Mouse (Mus musculus): ENCODE results near the gene Cacna1g. TPM values are rescaled to one million over a fixed set of nuclear protein-coding genes. Genes with fewer than 3 reads are reported as not detected.

The Cacna1g gene
- polyA plus RNA-seq, 1 experiment = not detected

DNA sequence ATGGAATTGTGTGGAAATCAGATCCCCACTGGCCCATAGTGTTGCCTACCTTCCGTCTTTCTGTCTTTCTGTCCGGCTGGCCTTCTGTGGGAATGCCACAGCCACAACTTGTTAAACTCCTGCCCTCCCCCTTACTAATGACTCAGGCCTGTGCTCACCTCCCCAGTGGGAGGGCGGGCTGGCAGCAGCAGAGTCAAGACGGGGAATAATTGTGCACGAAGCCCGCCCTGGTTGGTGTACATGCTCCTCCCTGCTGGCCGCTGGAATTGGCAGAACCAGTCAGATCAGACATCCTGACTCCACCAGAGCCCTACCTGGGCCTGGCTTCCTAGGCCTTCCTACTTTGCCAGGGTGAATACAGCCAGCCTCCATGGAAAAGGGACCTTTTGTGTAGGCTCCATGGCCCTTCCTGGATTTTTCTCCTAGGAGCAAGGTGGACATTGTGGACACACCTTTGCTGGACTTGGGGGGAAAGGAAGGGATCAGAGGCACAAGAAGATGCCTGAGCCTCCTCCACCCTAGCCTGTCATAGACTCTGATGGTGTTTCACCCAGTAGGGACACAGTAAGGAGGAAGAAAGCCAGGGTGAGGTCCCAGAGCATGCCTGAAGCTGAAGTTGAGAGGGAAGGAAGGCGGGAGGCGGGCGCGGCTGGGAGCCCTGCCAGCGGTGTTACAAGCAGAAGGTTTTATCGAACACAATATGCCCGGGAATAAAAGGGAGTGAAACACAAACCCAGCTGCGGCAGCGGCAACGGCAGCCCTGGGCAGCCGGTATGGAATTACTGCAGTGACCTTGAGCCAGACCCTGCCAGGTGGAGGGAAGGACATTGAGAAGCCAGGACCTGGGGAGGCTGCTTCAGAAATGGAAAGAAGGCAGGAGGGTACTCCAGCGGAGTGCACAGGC, 24.3 kb upstream of the Cacna1g start:
- TF ChIP-seq POLR2A (IDR thresholded peaks at IDR 0.05; ENCODE audit: insufficient read depth, low read depth, low read length) (no peak), CTCF (IDR thresholded peaks at IDR 0.05; ENCODE audit: insufficient read depth, low read depth, low read length) (no peak)
- WGBS = 19% methylated on average over 19 of the region's 19 CpGs

DNA sequence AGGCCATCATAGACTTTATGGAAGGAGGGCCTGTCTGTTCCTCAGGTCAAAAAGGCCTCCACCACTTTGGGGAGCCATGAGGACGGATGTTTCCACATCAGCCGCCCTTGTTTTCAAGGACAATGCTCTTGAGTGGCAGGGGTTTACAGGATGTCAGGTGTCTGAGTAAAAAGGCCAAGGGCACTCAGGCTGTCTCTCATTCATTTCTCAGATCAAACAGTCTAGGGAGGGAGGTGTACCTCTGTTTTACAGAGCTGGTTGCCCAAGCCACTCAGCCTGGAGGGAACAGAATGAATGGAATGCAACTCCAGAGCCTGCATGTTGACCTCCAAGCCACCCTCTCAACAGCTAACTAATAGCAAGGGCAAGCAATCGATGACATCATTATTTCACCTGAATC, 21.4 kb upstream of the Cacna1g start:
- no peak for TF ChIP-seq CTCF (IDR thresholded peaks at IDR 0.05; ENCODE audit: insufficient read depth, low read depth, low read length)
- no peak for TF ChIP-seq POLR2A (IDR thresholded peaks at IDR 0.05; ENCODE audit: insufficient read depth, low read depth, low read length)
- Histone ChIP-seq H3K4me3 (ENCODE audit: insufficient read depth, low read depth, low read length) (no peak overlapping the region), H3K4me1 (ENCODE audit: control insufficient read depth, insufficient read depth, low read length) (peaks cover 34% of the 10 kb centered on the region), H3K27ac (ENCODE audit: insufficient read depth, low read depth, low read length) (no peak overlapping the region)
- 91% methylated on average over 3 of the region's 3 CpGs for WGBS

More for the DNA sequence above, 24.3 kb upstream of the Cacna1g start:
- Histone ChIP-seq H3K27ac (ENCODE audit: insufficient read depth, low read depth, low read length) (peak overlapping the region; percentile 23; the same call in 1 of the 2 replicates), H3K4me1 (ENCODE audit: control insufficient read depth, insufficient read depth, low read length) (peaks cover 25% of the 10 kb centered on the region), H3K4me3 (ENCODE audit: insufficient read depth, low read depth, low read length) (peak overlapping the region; percentile 6; the same call in 1 of the 2 replicates)

DNA sequence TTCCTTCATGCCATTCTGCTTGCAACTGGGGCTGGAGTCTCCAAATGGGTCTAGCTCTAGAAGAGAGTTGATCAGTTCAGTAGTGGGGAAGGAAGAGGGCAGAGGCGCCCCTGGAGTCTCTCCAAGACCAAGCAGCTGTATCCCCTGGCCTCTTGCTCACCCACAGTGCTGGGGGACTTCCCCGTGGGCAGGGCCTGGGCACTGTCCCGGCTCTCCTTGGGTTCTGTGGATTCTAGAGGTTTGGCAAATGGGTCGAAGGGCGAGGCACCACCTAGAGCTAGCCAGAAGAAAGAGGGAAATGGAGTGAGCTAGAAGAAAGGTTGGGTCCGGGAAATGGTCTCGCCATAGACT, 17.7 kb upstream of the Cacna1g start:
- no peak overlapping the region for H3K27ac ChIP-seq (ENCODE audit: insufficient read depth, low read depth, low read length)
- 77% methylated on average over 7 of the region's 7 CpGs for WGBS
- peaks cover 14% of the 10 kb centered on the region for H3K4me1 ChIP-seq (ENCODE audit: control insufficient read depth, insufficient read depth, low read length)
- H3K4me3 ChIP-seq (ENCODE audit: insufficient read depth, low read depth, low read length) = no peak overlapping the region
- TF ChIP-seq POLR2A (IDR thresholded peaks at IDR 0.05; ENCODE audit: insufficient read depth, low read depth, low read length) = no peak
- no peak for TF ChIP-seq CTCF (IDR thresholded peaks at IDR 0.05; ENCODE audit: insufficient read depth, low read depth, low read length)

DNA sequence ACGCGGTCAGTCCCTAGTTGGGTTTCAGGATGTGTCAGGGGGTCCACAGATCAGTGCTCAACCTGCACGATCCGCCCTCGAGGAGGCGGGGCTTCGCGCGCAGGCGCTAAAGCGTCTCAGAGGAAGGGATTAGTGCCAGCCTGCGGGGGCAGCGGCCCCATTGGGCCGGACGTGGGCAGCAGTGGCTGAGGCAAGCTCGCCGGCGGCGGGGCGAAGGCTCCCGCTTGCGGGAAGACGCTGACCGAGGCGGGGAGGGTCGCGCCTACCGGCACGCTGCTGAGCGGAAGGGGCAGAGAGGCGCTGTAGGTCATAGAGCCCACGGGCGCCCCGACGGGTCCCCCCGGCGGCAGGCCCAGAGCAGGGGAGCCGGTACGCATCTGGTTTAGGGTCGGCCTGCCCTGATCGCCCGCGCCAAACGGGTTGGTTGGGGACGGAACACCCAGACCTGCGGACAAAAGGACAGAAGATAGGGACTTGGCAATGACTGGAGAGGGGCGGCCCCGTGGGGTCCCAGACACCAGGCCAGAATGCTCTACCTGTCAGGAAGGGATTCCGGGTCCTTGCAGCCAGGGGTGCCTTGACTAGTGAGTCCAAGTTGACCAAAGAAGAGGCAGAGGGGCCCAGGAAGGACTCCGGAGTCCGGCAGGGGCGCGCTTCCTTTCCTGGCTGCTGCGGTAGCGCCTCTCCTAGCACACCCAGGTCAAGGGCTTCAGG, 17.2 kb upstream of the Cacna1g start:
- Histone ChIP-seq H3K4me3 (ENCODE audit: insufficient read depth, low read depth, low read length) (peak overlapping the region; percentile 45), H3K4me1 (ENCODE audit: control insufficient read depth, insufficient read depth, low read length) (peaks cover 14% of the 10 kb centered on the region), H3K27ac (ENCODE audit: insufficient read depth, low read depth, low read length) (no peak overlapping the region)
- 11% methylated on average over 55 of the region's 55 CpGs for WGBS
- TF ChIP-seq CTCF (IDR thresholded peaks at IDR 0.05; ENCODE audit: insufficient read depth, low read depth, low read length) = no peak
- peak; percentile 55; the same call in 1 of the 2 replicates for TF ChIP-seq POLR2A (IDR thresholded peaks at IDR 0.05; ENCODE audit: insufficient read depth, low read depth, low read length)

DNA sequence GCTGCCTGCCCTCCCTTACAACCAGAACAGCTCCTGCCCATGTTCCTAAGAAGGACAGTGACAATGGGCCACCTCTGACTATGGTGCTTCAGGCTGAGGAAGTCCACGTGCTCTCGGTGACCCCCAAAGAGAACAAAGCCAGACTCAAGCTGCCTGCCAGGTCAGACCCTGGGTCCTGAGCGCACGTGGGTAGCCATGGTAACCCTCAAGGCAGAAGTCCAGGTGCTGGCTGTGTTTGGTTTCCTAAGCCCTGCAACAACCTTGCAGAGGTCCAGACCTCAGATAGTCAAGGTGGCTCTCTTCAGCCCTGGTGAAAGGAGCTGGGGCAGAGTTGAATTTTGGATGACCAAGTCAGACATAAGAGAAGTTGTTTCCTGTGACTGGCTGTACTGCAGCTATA, 15.7 kb upstream of the Cacna1g start:
- Histone ChIP-seq H3K4me3 (ENCODE audit: insufficient read depth, low read depth, low read length) (no peak overlapping the region), H3K4me1 (ENCODE audit: control insufficient read depth, insufficient read depth, low read length) (peaks cover 17% of the 10 kb centered on the region), H3K27ac (ENCODE audit: insufficient read depth, low read depth, low read length) (no peak overlapping the region)
- 39% methylated on average over 4 of the region's 4 CpGs for WGBS
- TF ChIP-seq CTCF (IDR thresholded peaks at IDR 0.05; ENCODE audit: insufficient read depth, low read depth, low read length) (no peak), POLR2A (IDR thresholded peaks at IDR 0.05; ENCODE audit: insufficient read depth, low read depth, low read length) (no peak)

DNA sequence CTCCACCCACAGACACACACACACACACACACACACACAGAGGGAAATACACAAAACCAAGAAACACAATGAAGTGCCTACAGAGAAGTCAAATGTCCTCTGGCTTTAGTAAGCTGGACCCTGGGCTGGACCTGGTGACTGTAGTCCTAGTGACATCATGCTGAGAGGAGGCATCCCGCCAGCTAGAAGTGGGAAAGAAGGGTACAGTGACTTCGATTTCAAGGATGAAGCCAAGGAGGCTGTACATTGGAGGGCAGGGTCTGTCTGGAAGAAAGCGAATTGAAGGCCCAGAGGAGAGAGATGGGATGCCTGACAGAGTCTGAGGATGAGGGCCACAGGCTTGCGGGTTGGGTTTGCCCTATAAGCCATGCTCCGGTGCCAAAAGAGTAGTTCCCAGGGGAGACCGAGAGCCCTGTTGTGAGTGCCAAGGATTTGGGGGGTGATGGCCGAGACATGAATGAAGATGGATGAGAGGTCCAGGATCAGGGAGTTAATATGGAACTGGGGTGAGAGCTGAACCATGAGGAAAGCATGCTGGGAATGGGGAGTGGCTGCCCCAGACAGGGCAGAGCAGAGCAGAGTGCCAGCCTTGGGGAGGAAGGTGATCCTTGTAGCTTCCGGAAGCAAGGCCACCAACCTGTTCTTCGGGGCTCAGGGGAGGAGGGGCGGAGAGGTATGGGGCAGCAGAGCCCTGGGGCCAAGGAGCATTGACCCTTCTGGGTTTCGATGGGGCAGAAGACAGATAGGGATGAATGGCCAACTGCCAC, 15.0 kb upstream of the Cacna1g start:
- Histone ChIP-seq H3K4me1 (ENCODE audit: control insufficient read depth, insufficient read depth, low read length) (peaks cover 17% of the 10 kb centered on the region), H3K4me3 (ENCODE audit: insufficient read depth, low read depth, low read length) (no peak overlapping the region), H3K27ac (ENCODE audit: insufficient read depth, low read depth, low read length) (no peak overlapping the region)
- TF ChIP-seq CTCF (IDR thresholded peaks at IDR 0.05; ENCODE audit: insufficient read depth, low read depth, low read length) = no peak
- 93% methylated on average over 11 of the region's 11 CpGs for WGBS

DNA sequence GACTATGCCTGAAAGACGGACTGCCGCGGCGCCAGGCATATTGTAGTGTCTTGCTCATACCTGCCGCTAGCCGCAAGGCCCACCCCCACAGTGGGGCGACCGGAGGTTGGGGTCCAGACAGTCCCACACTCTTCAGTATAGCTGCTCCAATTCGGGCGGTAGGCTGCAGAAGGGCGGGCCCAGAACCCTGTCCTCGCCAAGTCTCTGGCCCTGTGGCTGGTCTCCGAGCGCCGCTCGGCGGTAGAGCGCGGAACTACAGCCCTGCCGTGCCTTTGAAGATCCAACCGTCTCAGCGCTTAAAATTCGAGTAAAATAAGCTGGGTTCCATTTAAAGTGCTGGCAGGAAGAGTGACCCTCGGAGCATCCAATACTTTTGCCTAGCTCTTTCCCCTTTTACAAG, 12.0 kb upstream of the Cacna1g start, which contains the start of gene Spata20:
Spata20 (minus strand) TSS at position 179 of the 400 bp plus-strand sequence.
- Histone ChIP-seq H3K4me1 (ENCODE audit: control insufficient read depth, insufficient read depth, low read length) (peaks cover 9% of the 10 kb centered on the region), H3K4me3 (ENCODE audit: insufficient read depth, low read depth, low read length) (peak within 1 kb of the TSS; percentile 26), H3K27ac (ENCODE audit: insufficient read depth, low read depth, low read length) (no peak within 1 kb of the TSS)
- TF ChIP-seq POLR2A (IDR thresholded peaks at IDR 0.05; ENCODE audit: insufficient read depth, low read depth, low read length) = no peak
- peak; percentile 99 for TF ChIP-seq CTCF (IDR thresholded peaks at IDR 0.05; ENCODE audit: insufficient read depth, low read depth, low read length)
- 3% methylated on average over 24 of the region's 24 CpGs for WGBS

DNA sequence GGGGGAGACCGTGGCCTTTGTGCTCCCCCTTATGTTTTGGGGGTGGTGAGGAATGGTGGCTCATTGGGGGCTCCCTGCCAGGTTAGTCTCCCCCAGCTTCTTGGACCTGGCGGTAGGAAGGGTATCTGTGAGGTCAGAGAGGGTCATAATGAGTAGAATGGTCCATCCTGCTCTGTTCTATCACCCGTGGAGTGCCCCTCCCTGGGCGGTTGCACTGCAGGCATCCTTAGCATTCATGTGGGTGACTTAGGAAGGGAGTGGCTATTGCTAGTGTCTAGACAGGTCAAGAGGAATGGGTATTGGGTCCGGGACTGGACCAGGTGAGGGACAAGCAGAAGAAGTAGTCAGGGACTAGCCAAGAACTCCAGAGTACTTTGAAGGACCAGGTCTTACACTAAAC, 11.2 kb upstream of the Cacna1g start:
- Histone ChIP-seq H3K4me1 (ENCODE audit: control insufficient read depth, insufficient read depth, low read length) (peaks cover 7% of the 10 kb centered on the region), H3K4me3 (ENCODE audit: insufficient read depth, low read depth, low read length) (no peak overlapping the region), H3K27ac (ENCODE audit: insufficient read depth, low read depth, low read length) (no peak overlapping the region)
- TF ChIP-seq POLR2A (IDR thresholded peaks at IDR 0.05; ENCODE audit: insufficient read depth, low read depth, low read length) = no peak
- TF ChIP-seq CTCF (IDR thresholded peaks at IDR 0.05; ENCODE audit: insufficient read depth, low read depth, low read length) = no peak
- 83% methylated on average over 5 of the region's 5 CpGs for WGBS

All from olfactory bulb, adult 2 months (tissue).